Mouse (Mus musculus): ENCODE measurements at regions not wholly inside any gene's neighbourhood (a gene's known extent, or its start where the extent isn't known, plus 50 kb on each side); places are given as distances from the start of the nearest gene placed in this dataset.

DNA sequence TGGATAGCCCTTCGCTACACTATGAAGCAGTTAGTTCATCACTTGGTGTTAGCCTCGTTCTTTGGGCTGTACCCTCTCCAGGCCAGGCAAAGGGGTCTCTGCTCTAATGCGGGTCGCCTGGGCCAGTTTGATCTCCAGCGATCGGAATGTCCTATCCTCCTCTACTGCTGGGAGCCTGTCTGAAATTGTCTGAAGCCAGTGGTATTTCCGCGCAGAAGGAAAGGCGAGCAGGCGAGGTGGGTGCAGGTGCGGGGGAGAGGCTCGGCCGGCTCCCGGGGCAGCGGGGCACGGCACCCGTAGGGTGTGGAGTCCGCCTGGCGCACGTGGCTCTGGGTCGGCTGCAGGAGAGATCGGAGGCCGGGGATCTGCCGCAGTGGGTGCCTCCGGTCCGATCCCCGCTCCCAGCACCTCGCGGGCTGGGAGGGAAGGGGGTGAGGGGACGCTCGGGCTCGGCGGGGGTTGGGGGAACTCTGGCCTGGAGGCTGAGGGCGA is 111.8 kb upstream of the Six2 start:
- no peaks in the 10 kb centered on the region for H3K4me1 ChIP-seq (replicated peaks; ENCODE audit: control insufficient read depth in 2 of 2, insufficient read depth in 2 of 2, low read length in 1 of 2)
- H3K4me3 ChIP-seq (ENCODE audit: insufficient read depth in 1 of 2, low read depth in 2 of 2, low read length in 2 of 2) = peak overlapping the region; percentile 4 to 30; a peak in 3 of 4 replicates
- peaks cover 42% of the 10 kb centered on the region for H3K27me3 ChIP-seq (ENCODE audit: control insufficient read depth, insufficient read depth, low read length)
- TF ChIP-seq EP300 (IDR thresholded peaks at IDR 0.05; ENCODE audit: low read depth) = no peak
- no peak for TF ChIP-seq CTCF (IDR thresholded peaks at IDR 0.05; ENCODE audit: low read depth)
- no peaks in the 10 kb centered on the region for H3K36me3 ChIP-seq (replicated peaks; ENCODE audit: control insufficient read depth, insufficient read depth, low read depth)
- DNase-seq (ENCODE audit: low read depth in 3 of 3, low spot score in 3 of 3) (no peak), ATAC-seq (ENCODE audit: insufficient read depth) (no peak)
- H3K27ac ChIP-seq = no peak overlapping the region
- H3K4me2 ChIP-seq (ENCODE audit: low read depth) = peak overlapping the region; percentile 45
- no peak overlapping the region for H3K9ac ChIP-seq (replicated peaks)
- WGBS (ENCODE audit: insufficient replicate concordance) = 2% methylated on average over 32 of the region's 34 CpGs
- H3K9me3 ChIP-seq (ENCODE audit: control insufficient read depth, low read length) = no peaks in the 10 kb centered on the region

DNA sequence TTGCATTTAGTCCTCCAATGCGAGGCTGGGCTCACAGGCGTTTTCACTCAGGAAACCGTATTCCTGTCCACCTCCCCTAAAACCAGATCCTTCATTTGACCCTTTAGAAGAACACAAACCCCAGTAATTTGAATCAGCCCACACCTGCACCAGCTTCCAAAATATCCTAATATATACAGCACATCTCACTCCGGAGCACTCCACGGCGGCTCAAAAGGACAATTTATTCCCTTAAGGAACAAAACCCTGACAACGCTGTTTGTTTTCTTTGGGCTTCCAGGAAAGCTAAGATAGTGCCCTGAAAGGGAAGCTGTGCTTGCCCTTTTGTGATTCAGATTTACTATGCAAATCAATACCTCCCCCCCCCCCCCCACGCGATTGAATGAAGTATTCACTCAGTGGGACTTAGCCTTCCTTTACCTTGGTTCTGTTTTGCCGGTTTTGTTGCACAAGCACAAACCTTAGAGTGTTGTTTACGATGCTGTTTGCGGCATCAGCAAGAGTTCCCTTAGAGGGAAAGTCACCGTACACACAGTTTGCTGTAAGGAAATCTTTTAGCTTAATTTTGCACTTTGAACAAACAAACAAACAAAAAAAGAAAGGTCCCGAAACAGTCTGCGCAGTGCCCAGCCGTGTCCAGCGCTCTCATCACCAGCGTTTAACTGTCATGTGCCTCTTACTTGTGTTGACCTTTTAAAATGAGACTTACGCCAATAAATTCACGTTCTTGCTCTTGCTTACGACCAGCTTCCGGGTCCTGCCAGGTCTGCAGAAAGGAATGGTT is 111.2 kb upstream of the Six2 start:
- H3K27ac ChIP-seq = no peak overlapping the region
- 2% methylated on average over 22 of the region's 22 CpGs for WGBS (ENCODE audit: insufficient replicate concordance)
- DNase-seq (ENCODE audit: low read depth in 3 of 3, low spot score in 3 of 3) (no peak), ATAC-seq (ENCODE audit: insufficient read depth) (no peak)
- peak overlapping the region in 1 of 2 experiments; percentile 30; a peak in 2 of 4 replicates for H3K4me3 ChIP-seq (ENCODE audit: insufficient read depth in 1 of 2, low read depth in 2 of 2, low read length in 2 of 2)
- H3K9ac ChIP-seq (replicated peaks) = no peak overlapping the region
- TF ChIP-seq EP300 (IDR thresholded peaks at IDR 0.05; ENCODE audit: low read depth) (no peak), CTCF (IDR thresholded peaks at IDR 0.05; ENCODE audit: low read depth) (no peak)
- no peaks in the 10 kb centered on the region for H3K4me1 ChIP-seq (replicated peaks; ENCODE audit: control insufficient read depth in 2 of 2, insufficient read depth in 2 of 2, low read length in 1 of 2)
- peaks cover 42% of the 10 kb centered on the region for H3K27me3 ChIP-seq (ENCODE audit: control insufficient read depth, insufficient read depth, low read length)
- peak overlapping the region; percentile 45 for H3K4me2 ChIP-seq (ENCODE audit: low read depth)
- no peaks in the 10 kb centered on the region for H3K9me3 ChIP-seq (ENCODE audit: control insufficient read depth, low read length)
- H3K36me3 ChIP-seq (replicated peaks; ENCODE audit: control insufficient read depth, insufficient read depth, low read depth) = no peaks in the 10 kb centered on the region

DNA sequence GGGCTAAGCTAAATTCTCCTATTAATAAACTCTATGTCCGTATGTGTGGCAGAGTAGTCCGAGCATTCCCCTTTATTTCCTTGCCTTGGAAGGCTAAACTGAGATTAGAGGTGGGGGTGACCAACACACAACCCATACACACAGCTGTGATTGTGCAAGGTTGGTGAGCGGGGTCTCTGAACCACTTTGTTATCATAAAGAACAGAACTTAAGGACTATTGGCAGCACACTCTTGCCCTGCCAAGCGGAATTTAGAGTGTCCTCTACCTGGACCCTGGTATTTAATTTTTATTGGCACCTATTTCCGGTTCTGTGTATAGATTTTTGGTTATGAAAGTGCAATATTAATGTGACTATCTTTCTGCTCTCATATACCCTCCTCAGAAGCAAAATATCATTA is 109.7 kb upstream of the Six2 start:
- H3K27me3 ChIP-seq (ENCODE audit: control insufficient read depth, insufficient read depth, low read length) = peaks cover 42% of the 10 kb centered on the region
- H3K9me3 ChIP-seq (ENCODE audit: control insufficient read depth, low read length) = no peaks in the 10 kb centered on the region
- H3K36me3 ChIP-seq (replicated peaks; ENCODE audit: control insufficient read depth, insufficient read depth, low read depth) = no peaks in the 10 kb centered on the region
- 39% methylated on average over 5 of the region's 5 CpGs for WGBS (ENCODE audit: insufficient replicate concordance)
- no peaks in the 10 kb centered on the region for H3K4me1 ChIP-seq (replicated peaks; ENCODE audit: control insufficient read depth in 2 of 2, insufficient read depth in 2 of 2, low read length in 1 of 2)
- no peak overlapping the region for H3K4me2 ChIP-seq (ENCODE audit: low read depth)
- TF ChIP-seq CTCF (IDR thresholded peaks at IDR 0.05; ENCODE audit: low read depth) (no peak), EP300 (IDR thresholded peaks at IDR 0.05; ENCODE audit: low read depth) (no peak)
- H3K9ac ChIP-seq (replicated peaks) = no peak overlapping the region
- DNase-seq (ENCODE audit: low read depth in 3 of 3, low spot score in 3 of 3) (no peak), ATAC-seq (ENCODE audit: insufficient read depth) (no peak)
- H3K4me3 ChIP-seq (ENCODE audit: insufficient read depth in 1 of 2, low read depth in 2 of 2, low read length in 2 of 2) = no peak overlapping the region
- no peak overlapping the region for H3K27ac ChIP-seq

DNA sequence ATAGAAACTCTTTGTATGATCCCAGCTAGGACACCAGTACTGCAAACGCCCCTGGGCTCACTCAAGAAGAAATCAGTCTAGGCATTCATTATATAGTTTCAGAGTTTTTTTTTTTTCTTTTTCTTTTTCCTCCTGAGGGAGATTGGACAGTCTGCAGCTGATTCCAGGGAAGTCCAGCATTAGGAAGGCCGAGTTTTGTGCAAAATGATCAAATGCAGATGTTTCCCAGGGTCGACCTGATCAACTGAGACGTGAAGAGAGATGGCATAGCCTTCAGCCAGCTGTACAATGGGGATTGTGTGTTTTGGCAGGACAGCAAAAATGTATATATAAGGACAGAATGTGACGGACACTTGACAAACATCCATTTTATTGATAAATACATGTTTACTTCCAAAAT is 107.7 kb upstream of the Six2 start:
- Histone ChIP-seq H3K36me3 (replicated peaks; ENCODE audit: control insufficient read depth, insufficient read depth, low read depth) (no peaks in the 10 kb centered on the region), H3K4me2 (ENCODE audit: low read depth) (no peak overlapping the region), H3K4me3 (ENCODE audit: insufficient read depth in 1 of 2, low read depth in 2 of 2, low read length in 2 of 2) (no peak overlapping the region), H3K9ac (replicated peaks) (no peak overlapping the region), H3K4me1 (replicated peaks; ENCODE audit: control insufficient read depth in 2 of 2, insufficient read depth in 2 of 2, low read length in 1 of 2) (no peaks in the 10 kb centered on the region), H3K9me3 (ENCODE audit: control insufficient read depth, low read length) (no peaks in the 10 kb centered on the region), H3K27me3 (ENCODE audit: control insufficient read depth, insufficient read depth, low read length) (peaks cover 30% of the 10 kb centered on the region), H3K27ac (no peak overlapping the region)
- no peak for ATAC-seq (ENCODE audit: insufficient read depth)
- TF ChIP-seq CTCF (IDR thresholded peaks at IDR 0.05; ENCODE audit: low read depth) = no peak
- TF ChIP-seq EP300 (IDR thresholded peaks at IDR 0.05; ENCODE audit: low read depth) = no peak
- DNase-seq (ENCODE audit: low read depth in 3 of 3, low spot score in 3 of 3) = no peak
- WGBS (ENCODE audit: insufficient replicate concordance) = 39% methylated on average over 5 of the region's 5 CpGs

DNA sequence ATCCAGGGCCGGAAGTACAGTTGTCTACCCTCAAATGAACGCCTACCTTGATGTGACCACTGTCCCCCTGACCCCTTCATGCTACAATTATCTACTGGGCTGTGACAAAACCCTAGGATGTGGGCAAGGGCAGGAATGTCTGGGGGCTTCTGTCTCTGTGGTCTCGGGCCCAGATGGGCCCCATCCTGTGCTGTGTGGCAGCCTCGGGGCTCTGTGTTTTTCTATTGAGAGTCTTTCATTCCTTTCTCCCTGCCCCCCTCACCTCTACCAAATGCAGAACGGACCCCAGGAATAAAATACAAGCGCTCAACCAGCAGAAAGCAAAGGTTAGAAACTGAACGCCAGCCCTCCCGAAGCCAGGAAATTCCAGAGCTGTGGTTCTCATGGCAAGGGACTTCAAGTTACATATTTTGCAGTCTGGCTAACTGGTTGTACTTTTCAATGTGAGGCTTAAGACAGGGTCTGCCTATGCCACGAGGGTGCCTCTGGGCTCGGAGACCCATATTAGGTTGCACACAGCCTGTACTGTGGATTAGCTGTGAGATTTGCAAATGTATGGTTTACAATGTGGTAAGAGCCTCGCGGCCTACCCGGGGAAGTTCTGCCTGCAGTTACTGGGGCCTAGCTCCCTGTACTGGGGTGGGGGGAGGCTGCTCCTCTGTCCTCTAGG is 97.7 kb upstream of the Six2 start:
- TF ChIP-seq EP300 (IDR thresholded peaks at IDR 0.05; ENCODE audit: low read depth) (no peak), CTCF (IDR thresholded peaks at IDR 0.05; ENCODE audit: low read depth) (no peak)
- no peak overlapping the region for H3K4me3 ChIP-seq (ENCODE audit: insufficient read depth in 1 of 2, low read depth in 2 of 2, low read length in 2 of 2)
- DNase-seq (ENCODE audit: low read depth in 3 of 3, low spot score in 3 of 3) = no peak

More for the DNA sequence above, 97.7 kb upstream of the Six2 start:
- Histone ChIP-seq H3K9me3 (ENCODE audit: control insufficient read depth, low read length) (no peaks in the 10 kb centered on the region), H3K27me3 (ENCODE audit: control insufficient read depth, insufficient read depth, low read length) (no peaks in the 10 kb centered on the region), H3K4me1 (replicated peaks; ENCODE audit: control insufficient read depth in 2 of 2, insufficient read depth in 2 of 2, low read length in 1 of 2) (no peaks in the 10 kb centered on the region), H3K36me3 (replicated peaks; ENCODE audit: control insufficient read depth, insufficient read depth, low read depth) (no peaks in the 10 kb centered on the region), H3K9ac (replicated peaks) (no peak overlapping the region), H3K4me2 (ENCODE audit: low read depth) (no peak overlapping the region), H3K27ac (no peak overlapping the region)
- no peak for ATAC-seq (ENCODE audit: insufficient read depth)
- 45% methylated on average over 13 of the region's 13 CpGs for WGBS (ENCODE audit: insufficient replicate concordance)
